Mouse (Mus musculus) CD4-positive helper T cell, adult 2 months (primary cell): ENCODE measurements around the gene Il34.

ENCODE experiments used
- DNase-seq: peaks from one replicate; pipeline ENCODE4 v3.0.0-alpha.2; 2012; ENCODE audit warnings: low read depth, missing footprints, low spot score

Il34 gene

GRCm38 (mm10) chr8:110711271-110711934 is 94.3 kb downstream of the Il34 start:
- no peak for DNase-seq

- DNase-seq = no peak
Observed at GRCm38 (mm10) chr8:110710593-110710992, 95.1 kb downstream of the Il34 start.

GRCm38 (mm10) chr8:110708429-110708828 is 97.3 kb downstream of the Il34 start:
- no peak for DNase-seq

GRCm38 (mm10) chr8:110706288-110706870 is 99.3 kb downstream of the Il34 start:
- no peak for DNase-seq

GRCm38 (mm10) chr8:110705391-110706287 is 100.1 kb downstream of the Il34 start:
- no peak for DNase-seq

- DNase-seq = no peak
Observed at GRCm38 (mm10) chr8:110704103-110704502, 101.6 kb downstream of the Il34 start.

- no peak for DNase-seq
Observed at GRCm38 (mm10) chr8:110703460-110704061, 102.2 kb downstream of the Il34 start.

GRCm38 (mm10) chr8:110702636-110703459 is 102.9 kb downstream of the Il34 start:
- no peak for DNase-seq

- DNase-seq = no peak
Observed at GRCm38 (mm10) chr8:110700561-110700960, 105.2 kb downstream of the Il34 start.

- DNase-seq = no peak
Observed at GRCm38 (mm10) chr8:110699501-110699900, 106.2 kb downstream of the Il34 start.

- no peak for DNase-seq
Observed at GRCm38 (mm10) chr8:110698098-110698497, 107.6 kb downstream of the Il34 start.

- no peak for DNase-seq
Observed at GRCm38 (mm10) chr8:110697571-110697970, 108.2 kb downstream of the Il34 start.

- DNase-seq = no peak
Observed at GRCm38 (mm10) chr8:110696051-110696450, 109.7 kb downstream of the Il34 start.

- no peak for DNase-seq
Observed at GRCm38 (mm10) chr8:110695431-110695830, 110.3 kb downstream of the Il34 start.

GRCm38 (mm10) chr8:110694826-110695225 is 110.9 kb downstream of the Il34 start:
- DNase-seq = no peak

- no peak for DNase-seq
Observed at GRCm38 (mm10) chr8:110694226-110694625, 111.5 kb downstream of the Il34 start.
